Mouse (Mus musculus) granulocyte monocyte progenitor cell, adult 5-6 weeks (primary cell): ENCODE data around the gene Mbnl1. TPM values are rescaled to one million over a fixed set of nuclear protein-coding genes. Genes with fewer than 3 reads are reported as not detected.
A peak's percentile ranks its signal among the peaks of the same experiment; 100 is the strongest.

Experiments
- ATAC-seq: replicated peaks from 2 replicates; pipeline ENCODE4 v1.8.0; 2016; ENCODE audit warnings: mild to moderate bottlenecking, moderate TSS enrichment, inconsistent platforms; ENCODE audit not compliant: poor library complexity, severe bottlenecking
- total RNA-seq, 2 experiments: library from RNA; stranded (forward) in 1 of 2; stranded (reverse) in 1 of 2; fragments of 200-712, 200-1000 nt in 1 of 2; fragments of >200 nt in 1 of 2; fragmentation: Nextera tagmentation in 1 of 2; gene quantifications; 2 replicates each; pipeline ENCODE4 v1.2.3; 2014 to 2017

Gene Mbnl1
- total RNA-seq, 2 experiments from 2014 or later = 464 to 524 TPM

- ATAC-seq = peak; percentile 79
Measured at GRCm38 (mm10) chr3:60601686-60602085, 129.1 kb downstream of the Mbnl1 start.

DNA sequence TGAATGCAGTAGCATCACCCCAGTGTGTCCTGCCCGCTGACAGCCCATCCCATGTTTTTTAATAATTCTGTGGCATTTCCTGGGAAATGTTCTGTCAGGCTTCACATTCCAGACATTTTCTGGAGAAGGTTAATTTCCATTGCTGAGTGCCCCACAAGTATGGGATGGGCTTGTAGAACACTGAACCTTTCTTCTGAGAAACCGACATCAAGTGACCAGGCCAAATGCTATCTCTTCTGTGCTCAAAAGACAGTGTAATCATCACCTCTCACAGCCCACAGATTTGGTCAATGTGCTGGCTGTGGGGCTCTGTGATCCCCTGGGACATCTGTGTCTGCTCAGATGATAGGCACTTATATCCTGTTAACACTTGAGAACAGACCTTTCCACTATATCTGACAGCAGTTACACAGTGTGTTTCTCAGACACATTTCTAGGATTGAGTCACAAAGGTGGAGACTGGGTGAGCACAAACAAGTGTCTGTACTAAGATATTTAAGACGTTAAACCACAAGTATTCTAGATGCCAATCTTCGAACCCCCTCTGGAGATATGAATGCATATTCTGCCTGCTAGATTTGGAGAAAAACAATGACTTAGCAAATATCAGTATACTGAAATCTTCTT is 130.4 kb downstream of the Mbnl1 start:
- ATAC-seq = peak; percentile 13; the same call in 1 of the 2 replicates

- ATAC-seq = no peak; the same call in 1 of the 2 replicates
Measured at GRCm38 (mm10) chr3:60603637-60604036, 131.0 kb downstream of the Mbnl1 start.

DNA sequence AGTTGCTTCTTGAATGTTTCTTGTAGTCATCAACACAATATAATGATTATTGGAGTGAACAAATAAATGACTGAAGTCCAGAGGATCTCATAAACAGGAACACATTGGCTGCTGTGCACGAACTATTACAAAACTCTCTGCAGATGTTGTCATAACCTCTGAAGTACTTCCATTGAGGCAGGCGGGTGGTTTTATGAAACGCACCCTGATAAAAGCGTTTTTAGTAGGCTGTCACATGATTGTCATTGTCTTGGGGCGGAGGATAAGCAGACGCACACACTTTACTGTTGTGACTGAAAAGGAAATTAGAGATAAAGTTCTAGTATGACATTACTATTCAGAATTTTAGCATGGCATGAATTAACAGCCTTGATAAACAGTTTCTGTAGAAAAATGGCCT is 131.6 kb downstream of the Mbnl1 start:
- ATAC-seq = peak; percentile 61

DNA sequence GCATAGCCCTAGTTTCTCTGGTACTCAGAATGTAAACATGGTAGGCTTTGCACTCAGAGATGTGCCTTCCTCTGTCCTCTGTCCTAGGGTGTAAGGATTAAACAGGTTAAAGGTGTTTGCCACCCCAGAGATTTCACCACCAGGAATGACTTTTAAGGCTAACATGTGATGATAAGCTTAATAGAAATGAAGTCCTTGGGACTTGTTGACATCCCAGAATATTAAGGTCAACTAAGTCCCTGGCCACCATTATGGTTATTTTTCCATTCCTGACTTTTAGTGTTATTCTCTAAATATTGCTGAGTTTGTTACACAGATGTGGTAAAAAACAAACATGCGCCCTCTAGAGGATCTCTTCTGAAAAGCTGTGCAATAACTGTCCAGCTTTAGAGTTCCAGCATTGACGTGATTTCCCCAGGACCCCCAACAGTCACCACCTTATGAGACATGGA is 136.3 kb downstream of the Mbnl1 start:
- peak; percentile 61; the same call in 1 of the 2 replicates for ATAC-seq

DNA sequence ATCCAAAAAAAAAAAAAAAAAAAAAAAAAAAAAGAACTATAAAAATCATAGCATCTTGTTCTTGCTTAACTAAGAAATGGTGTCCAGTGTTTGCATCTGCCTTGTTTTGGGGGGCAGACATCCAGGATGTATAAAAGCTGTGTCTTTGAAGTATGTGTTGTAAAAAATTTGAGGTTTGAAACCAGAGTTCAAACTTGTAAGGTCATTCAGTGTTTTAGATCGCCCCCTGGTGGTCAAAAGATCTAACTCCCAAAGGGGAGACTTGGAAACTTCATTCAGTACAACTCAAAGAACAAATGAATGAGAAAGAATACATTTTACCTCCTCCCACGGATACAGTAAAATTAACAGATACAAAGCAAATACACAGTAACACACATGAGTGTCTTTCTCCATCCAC is 139.2 kb downstream of the Mbnl1 start:
- peak; percentile 37 for ATAC-seq

- no peak for ATAC-seq
Measured at GRCm38 (mm10) chr3:60613121-60613520, 140.5 kb downstream of the Mbnl1 start.

DNA sequence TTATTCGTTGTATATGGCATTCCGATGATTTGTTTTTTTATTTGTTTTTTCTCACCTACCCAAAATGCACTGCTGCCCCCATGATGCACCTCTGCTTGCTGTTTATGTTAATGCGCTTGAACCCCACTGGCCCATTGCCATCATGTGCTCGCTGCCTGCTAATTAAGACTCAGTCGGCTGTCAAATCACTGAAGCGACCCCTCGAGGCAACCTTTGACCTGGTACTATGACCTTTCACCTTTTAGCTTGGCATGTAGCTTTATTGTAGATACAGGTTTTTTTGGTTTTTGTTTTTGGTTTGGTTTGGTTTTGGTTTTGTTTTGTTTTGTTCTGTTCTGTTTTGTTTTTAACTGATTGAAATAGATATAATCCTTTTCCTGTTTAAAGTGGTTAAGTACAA is 141.9 kb downstream of the Mbnl1 start:
- no peak for ATAC-seq

- peak; percentile 7; the same call in 1 of the 2 replicates for ATAC-seq
Measured at GRCm38 (mm10) chr3:60615057-60615606, 142.5 kb downstream of the Mbnl1 start.

DNA sequence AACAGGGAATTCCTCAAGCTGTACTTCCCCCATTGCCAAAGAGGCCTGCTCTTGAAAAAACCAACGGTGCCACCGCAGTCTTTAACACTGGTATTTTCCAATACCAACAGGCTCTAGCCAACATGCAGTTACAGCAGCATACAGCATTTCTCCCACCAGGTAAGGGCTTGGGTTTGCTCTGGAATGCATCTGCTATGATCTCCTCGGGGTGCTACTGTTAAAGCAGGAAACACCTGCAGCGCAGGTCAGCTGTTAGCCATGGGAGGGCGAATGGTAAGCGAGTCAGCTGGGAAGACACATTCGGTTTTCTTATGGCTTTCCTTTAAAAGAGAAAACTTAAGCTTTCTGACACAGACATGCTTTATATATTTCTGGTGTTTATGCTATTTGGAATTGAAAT is 143.0 kb downstream of the Mbnl1 start:
- ATAC-seq = peak; percentile 31

DNA sequence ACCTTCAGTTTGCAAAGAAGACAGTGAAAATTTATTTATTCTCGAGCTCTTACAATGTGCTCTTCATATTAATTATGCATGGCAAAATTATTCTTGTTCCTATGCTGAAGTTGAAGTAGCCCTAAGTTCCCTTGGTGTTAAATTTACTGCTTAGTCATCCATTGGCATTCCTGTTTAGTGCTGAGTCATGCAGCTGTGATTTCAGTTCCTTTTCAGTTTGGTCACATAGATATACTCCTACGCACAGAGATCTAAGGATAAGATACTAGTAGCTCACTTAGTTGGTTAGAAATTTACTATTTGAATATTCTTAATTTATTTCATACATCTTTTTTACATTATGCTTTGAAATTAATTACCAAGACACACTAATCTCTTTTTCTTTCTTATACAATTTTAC is 143.5 kb downstream of the Mbnl1 start:
- ATAC-seq = peak; percentile 61

DNA sequence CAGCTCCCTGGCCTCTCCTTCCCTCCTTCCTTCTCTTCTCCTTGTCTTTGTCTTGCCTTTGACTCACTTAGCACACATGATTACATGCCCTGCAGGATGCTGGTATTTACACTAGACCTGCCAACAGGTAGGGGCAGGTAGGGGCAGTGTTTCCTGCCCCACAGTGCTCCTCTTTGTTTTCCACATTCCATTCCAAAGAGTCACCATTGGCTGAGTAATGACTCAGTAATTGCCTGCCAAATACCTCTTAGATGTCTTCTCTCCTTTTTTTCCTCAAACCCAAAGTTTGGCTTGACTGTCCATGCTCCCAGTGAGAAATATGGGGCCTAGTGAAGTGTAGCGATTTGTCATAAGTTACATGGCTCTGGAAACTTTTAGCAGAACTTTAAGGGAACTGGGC is 145.0 kb downstream of the Mbnl1 start:
- no peak for ATAC-seq

GRCm38 (mm10) chr3:60620236-60620635 is 147.6 kb downstream of the Mbnl1 start:
- ATAC-seq = no peak

DNA sequence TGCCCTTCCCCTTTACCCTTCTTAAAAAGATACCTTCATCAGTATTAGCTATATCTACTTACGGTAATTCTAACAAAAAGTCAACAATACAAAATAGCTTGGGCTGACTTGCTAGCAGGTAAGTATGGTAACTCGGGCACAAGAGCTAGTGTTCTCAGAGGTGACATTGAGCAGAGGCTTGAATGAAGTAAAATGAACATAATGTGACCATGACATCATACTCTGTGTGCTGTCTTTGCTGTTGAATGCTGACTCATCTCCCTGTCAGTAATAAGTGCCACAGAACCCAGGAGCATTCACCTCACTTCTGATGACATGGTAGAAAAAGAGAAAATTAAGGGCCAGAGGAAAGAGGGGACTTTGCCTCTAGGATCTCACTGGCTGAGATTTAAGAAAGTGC is 158.6 kb downstream of the Mbnl1 start:
- no peak for ATAC-seq

DNA sequence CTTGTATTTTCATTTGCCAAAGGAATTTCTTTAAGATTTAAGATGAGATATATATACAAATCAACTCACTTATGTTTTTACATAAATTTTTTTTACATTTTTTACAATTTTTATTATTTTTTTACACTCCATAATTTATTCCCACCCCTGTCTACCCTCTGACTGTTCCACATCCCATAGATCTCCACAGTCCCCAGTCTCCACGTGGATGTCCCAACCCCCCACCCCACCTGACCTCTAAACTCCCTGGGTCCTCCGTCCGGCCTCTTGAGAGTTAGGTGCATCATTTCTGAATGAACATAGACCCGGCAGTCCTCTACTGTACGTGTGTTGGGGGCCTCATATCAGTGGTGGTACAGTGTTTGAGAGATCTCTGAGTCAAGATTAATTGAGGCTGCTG is 159.1 kb downstream of the Mbnl1 start:
- ATAC-seq = no peak

GRCm38 (mm10) chr3:60632796-60633466 is 160.3 kb downstream of the Mbnl1 start:
- ATAC-seq = 0 out of 2 replicates have a peak, but pooled peaks have one; percentile 12

GRCm38 (mm10) chr3:60638530-60638929 is 165.9 kb downstream of the Mbnl1 start:
- ATAC-seq = no peak

GRCm38 (mm10) chr3:60639135-60639534 is 166.5 kb downstream of the Mbnl1 start:
- peak; percentile 78 for ATAC-seq

GRCm38 (mm10) chr3:60642227-60642626 is 169.6 kb downstream of the Mbnl1 start:
- no peak for ATAC-seq

GRCm38 (mm10) chr3:60645531-60645930 is 172.9 kb downstream of the Mbnl1 start:
- no peak for ATAC-seq

DNA sequence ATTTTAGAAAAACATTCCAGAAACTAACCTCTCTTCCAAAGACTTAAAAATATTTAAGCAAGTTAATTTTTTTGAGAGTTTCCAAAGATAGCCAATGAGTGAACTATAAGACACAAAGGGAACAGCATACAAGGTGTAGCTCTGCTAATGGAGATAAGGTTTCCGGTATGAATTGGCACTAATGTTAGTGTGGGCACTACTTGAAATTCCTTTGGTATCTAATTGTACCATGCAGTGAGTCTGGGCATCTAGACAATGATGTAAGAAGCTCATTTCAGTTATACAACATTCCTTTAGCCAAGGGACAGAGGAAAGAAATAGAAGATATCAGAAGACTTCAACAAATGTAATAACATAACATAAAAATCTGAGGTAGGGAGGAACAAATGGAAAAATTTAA is 175.7 kb downstream of the Mbnl1 start:
- no peak for ATAC-seq

DNA sequence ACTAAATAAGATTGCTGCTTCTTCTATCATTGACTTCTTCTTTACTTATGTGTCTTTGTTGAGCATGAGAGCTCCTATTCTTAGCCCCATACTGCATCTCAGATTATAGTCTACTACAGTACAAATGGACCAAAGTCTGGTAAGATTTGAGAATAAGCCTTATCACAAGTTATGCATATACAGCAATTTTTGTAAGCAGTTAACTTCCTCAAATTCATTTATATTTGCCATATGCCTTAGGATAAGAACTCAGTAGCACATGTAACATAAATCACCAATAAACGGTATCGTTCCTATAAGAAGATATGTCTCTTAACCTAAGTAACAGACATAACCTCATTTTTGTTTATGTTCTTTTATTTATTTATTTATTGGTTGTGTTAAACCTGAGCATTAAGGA is 188.1 kb downstream of the Mbnl1 start:
- ATAC-seq = no peak
